Mouse (Mus musculus) stomach, embryonic 14.5 days (tissue): ENCODE measurements at regions not wholly inside any gene's neighbourhood (a gene's known extent, or its start where the extent isn't known, plus 50 kb on each side); places are given as distances from the start of the nearest gene placed in this dataset.

Experiments used
- ATAC-seq: fragments of 200-750 bp; cut with Nextera tagmentation; 2 replicates; pipeline ENCODE4 v1.8.0; 2017; ENCODE audit warnings: low read depth, moderate TSS enrichment; ENCODE audit not compliant: insufficient number of reproducible peaks, insufficient read depth, low FRiP score
- H3K27ac ChIP-seq: fragments of 300-500 bp; sonication (generic); 2 replicates; pipeline ENCODE4 v1.5.1; 2014; ENCODE audit warnings: mild to moderate bottlenecking, low read length, moderate library complexity, mixed read lengths
- H3K27me3 ChIP-seq: fragments of 300-500 bp; sonication (generic); 2 replicates; pipeline ENCODE4 v1.6.1; 2014; ENCODE audit warnings: low read length, control low read depth, mixed read lengths; ENCODE audit not compliant: control insufficient read depth, insufficient read depth
- H3K36me3 ChIP-seq: fragments of 300-500 bp; sonication (generic); 2 replicates; pipeline ENCODE4 v1.6.1; 2014; ENCODE audit warnings: mild to moderate bottlenecking, control low read depth, low read length, moderate library complexity, mixed read lengths; ENCODE audit not compliant: control insufficient read depth, insufficient read depth
- H3K4me1 ChIP-seq: fragments of 300-500 bp; sonication (generic); 2 replicates; pipeline ENCODE4 v1.6.1; 2014; ENCODE audit warnings: low read length, control low read depth, mixed read lengths; ENCODE audit not compliant: control insufficient read depth, insufficient read depth
- H3K4me2 ChIP-seq: fragments of 300-500 bp; sonication (generic); replicated peaks from 2 replicates; pipeline ENCODE4 v1.6.1; 2014; ENCODE audit warnings: low read depth, low read length, control low read depth
- H3K4me3 ChIP-seq: fragments of 300-500 bp; sonication (generic); 2 replicates; pipeline ENCODE4 v1.5.1; 2014; ENCODE audit warnings: low read depth, low read length, control low read depth
- H3K9ac ChIP-seq: fragments of 300-500 bp; sonication (generic); replicated peaks from 2 replicates; pipeline ENCODE4 v1.6.1; 2014; ENCODE audit warnings: low read depth, mild to moderate bottlenecking, control low read depth, low read length, moderate library complexity, mixed read lengths
- H3K9me3 ChIP-seq: fragments of 300-500 bp; sonication (generic); 2 replicates; pipeline ENCODE4 v1.6.1; 2016; ENCODE audit warnings: low read depth, low read length, control low read depth; ENCODE audit not compliant: control insufficient read depth
- WGBS: fragments of 180-500 bp; shearing (Covaris S2); extraction: QIAGEN DNeasy Blood & Tissue Kit; methylation state at CpG from one replicate; pipeline ENCODE4 v1.1.7; 2014; 5-methylcytosine and 5-hydroxymethylcytosine counted together

GRCm38 (mm10) chr15:69552062-69552628, 3051.4 kb upstream of the Lrrc6 start:
- no peak for ATAC-seq
- 73% methylated on average over 5 of the region's 5 CpGs for WGBS
- Histone ChIP-seq H3K4me1 (no peaks in the 10 kb centered on the region), H3K36me3 (no peaks in the 10 kb centered on the region), H3K4me3 (no peak overlapping the region), H3K27me3 (no peaks in the 10 kb centered on the region), H3K9ac (no peak overlapping the region), H3K4me2 (no peak overlapping the region), H3K9me3 (no peaks in the 10 kb centered on the region), H3K27ac (no peak overlapping the region)

GRCm38 (mm10) chr15:69551012-69551411, 3050.3 kb upstream of the Lrrc6 start:
- 45% methylated on average over 1 of the region's 1 CpGs for WGBS
- no peak for ATAC-seq

GRCm38 (mm10) chr15:69526441-69527094, 3025.9 kb upstream of the Lrrc6 start:
- Histone ChIP-seq H3K9me3 (no peaks in the 10 kb centered on the region), H3K4me1 (no peaks in the 10 kb centered on the region), H3K4me3 (no peak overlapping the region), H3K36me3 (no peaks in the 10 kb centered on the region), H3K9ac (no peak overlapping the region), H3K27me3 (no peaks in the 10 kb centered on the region), H3K4me2 (no peak overlapping the region), H3K27ac (no peak overlapping the region)
- ATAC-seq, result no peak
- 62% methylated on average over 6 of the region's 6 CpGs for WGBS

More at GRCm38 (mm10) chr15:69551012-69551411, 3050.3 kb upstream of the Lrrc6 start:
- Histone ChIP-seq H3K27me3 (no peaks in the 10 kb centered on the region), H3K9ac (no peak overlapping the region), H3K36me3 (no peaks in the 10 kb centered on the region), H3K9me3 (no peaks in the 10 kb centered on the region), H3K4me3 (no peak overlapping the region), H3K4me2 (no peak overlapping the region), H3K27ac (no peak overlapping the region), H3K4me1 (no peaks in the 10 kb centered on the region)

GRCm38 (mm10) chr15:69484421-69485074, 2983.8 kb upstream of the Lrrc6 start:
- H3K4me3 ChIP-seq, result no peak overlapping the region
- H3K27me3 ChIP-seq, result no peaks in the 10 kb centered on the region
- no peak overlapping the region for H3K27ac ChIP-seq
- H3K4me1 ChIP-seq, result no peaks in the 10 kb centered on the region
- 79% methylated on average over 5 of the region's 5 CpGs for WGBS
- H3K9me3 ChIP-seq, result no peaks in the 10 kb centered on the region
- no peak overlapping the region for H3K4me2 ChIP-seq
- no peak for ATAC-seq
- H3K36me3 ChIP-seq, result no peaks in the 10 kb centered on the region
- H3K9ac ChIP-seq, result no peak overlapping the region

- H3K4me3 ChIP-seq, result no peak overlapping the region
- no peak overlapping the region for H3K9ac ChIP-seq
- H3K36me3 ChIP-seq, result no peaks in the 10 kb centered on the region
- ATAC-seq, result no peak
- no peak overlapping the region for H3K27ac ChIP-seq
- H3K9me3 ChIP-seq, result no peaks in the 10 kb centered on the region
- WGBS, result 69% methylated on average over 2 of the region's 2 CpGs
- no peak overlapping the region for H3K4me2 ChIP-seq
- H3K27me3 ChIP-seq, result no peaks in the 10 kb centered on the region
- H3K4me1 ChIP-seq, result no peaks in the 10 kb centered on the region
Measured at GRCm38 (mm10) chr15:69483096-69483495, 2982.4 kb upstream of the Lrrc6 start.

- no peak overlapping the region for H3K4me3 ChIP-seq
- 42% methylated on average over 3 of the region's 3 CpGs for WGBS
- ATAC-seq, result no peak
Measured at GRCm38 (mm10) chr15:69481087-69481486, 2980.4 kb upstream of the Lrrc6 start.

GRCm38 (mm10) chr15:69477050-69477449, 2976.3 kb upstream of the Lrrc6 start:
- no peak for ATAC-seq
- no peaks in the 10 kb centered on the region for H3K36me3 ChIP-seq
- no peak overlapping the region for H3K27ac ChIP-seq
- H3K9me3 ChIP-seq, result no peaks in the 10 kb centered on the region
- H3K4me1 ChIP-seq, result no peaks in the 10 kb centered on the region
- 82% methylated on average over 3 of the region's 3 CpGs for WGBS
- no peak overlapping the region for H3K4me2 ChIP-seq
- no peak overlapping the region for H3K4me3 ChIP-seq
- no peaks in the 10 kb centered on the region for H3K27me3 ChIP-seq
- H3K9ac ChIP-seq, result no peak overlapping the region

More at GRCm38 (mm10) chr15:69481087-69481486, 2980.4 kb upstream of the Lrrc6 start:
- no peak overlapping the region for H3K9ac ChIP-seq
- H3K4me2 ChIP-seq, result no peak overlapping the region
- H3K27ac ChIP-seq, result no peak overlapping the region
- H3K27me3 ChIP-seq, result no peaks in the 10 kb centered on the region
- no peaks in the 10 kb centered on the region for H3K36me3 ChIP-seq
- H3K9me3 ChIP-seq, result no peaks in the 10 kb centered on the region
- no peaks in the 10 kb centered on the region for H3K4me1 ChIP-seq

GRCm38 (mm10) chr15:69469566-69469965, 2968.9 kb upstream of the Lrrc6 start:
- Histone ChIP-seq H3K4me2 (no peak overlapping the region), H3K4me1 (no peaks in the 10 kb centered on the region), H3K36me3 (no peaks in the 10 kb centered on the region), H3K4me3 (no peak overlapping the region), H3K27ac (no peak overlapping the region), H3K9me3 (no peaks in the 10 kb centered on the region), H3K27me3 (no peaks in the 10 kb centered on the region), H3K9ac (no peak overlapping the region)
- 54% methylated on average over 1 of the region's 1 CpGs for WGBS
- ATAC-seq, result no peak
